Mouse (Mus musculus): ENCODE measurements at regions not wholly inside any gene's neighbourhood (a gene's known extent, or its start where the extent isn't known, plus 50 kb on each side); places are given as distances from the start of the nearest gene placed in this dataset.

- ATAC-seq (ENCODE audit: low TSS enrichment) = peak; percentile 95
These were observed 108.5 kb upstream of the Pter start for GRCm38 (mm10) chr2:12815339-12815738.

GRCm38 (mm10) chr2:12825902-12826301, 97.9 kb upstream of the Pter start:
- no peak for ATAC-seq (ENCODE audit: low TSS enrichment)

DNA sequence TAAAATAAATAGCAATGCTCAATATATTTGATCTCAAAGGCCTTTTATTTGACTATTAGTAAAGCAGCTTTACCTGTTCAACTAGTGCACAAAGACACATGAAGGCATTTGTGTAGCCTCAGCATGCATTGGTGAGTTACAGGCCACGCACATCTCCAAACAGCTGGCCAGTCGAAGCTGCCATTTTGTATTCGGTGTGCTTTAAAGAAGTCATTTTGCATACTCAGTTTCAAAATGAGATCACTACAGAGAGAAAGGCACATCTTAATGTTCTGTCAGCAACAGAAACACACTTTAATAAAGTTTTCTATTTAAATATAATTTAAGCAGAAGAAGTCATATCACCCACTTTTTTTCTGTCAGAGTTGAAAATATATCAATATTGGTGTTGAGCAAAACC, 90.3 kb upstream of the Pter start:
- no peak for ATAC-seq (ENCODE audit: low TSS enrichment)

DNA sequence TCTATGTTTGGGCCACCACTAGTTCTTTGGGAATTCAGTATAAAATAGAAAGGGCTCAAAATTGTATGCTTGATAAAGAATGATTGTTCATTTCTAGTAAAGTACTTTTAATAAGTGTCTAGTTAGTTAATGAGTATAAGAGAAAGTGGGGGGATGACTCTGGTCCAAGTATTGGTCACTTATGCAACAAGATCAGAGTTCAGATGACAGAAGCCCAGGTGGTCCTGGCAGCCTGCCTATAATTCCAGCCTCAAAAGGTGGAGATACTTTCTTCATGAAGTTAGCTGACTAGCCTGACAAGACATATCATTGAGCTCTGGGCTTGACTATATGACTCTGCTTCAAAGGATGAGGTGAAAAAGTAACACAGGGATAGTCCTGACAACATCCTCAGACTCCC, 57.3 kb upstream of the Pter start:
- no peak for ATAC-seq (ENCODE audit: low TSS enrichment)

GRCm38 (mm10) chr2:12868772-12869171, 55.1 kb upstream of the Pter start:
- no peak for ATAC-seq (ENCODE audit: low TSS enrichment)
